Mouse (Mus musculus): Measurements from ENCODE around the gene Syt8. TPM values are rescaled to one million over a fixed set of nuclear protein-coding genes. Genes with fewer than 3 reads are reported as not detected.

The Syt8 gene
- total RNA-seq, 2 experiments from 2014 or later: not detected

DNA sequence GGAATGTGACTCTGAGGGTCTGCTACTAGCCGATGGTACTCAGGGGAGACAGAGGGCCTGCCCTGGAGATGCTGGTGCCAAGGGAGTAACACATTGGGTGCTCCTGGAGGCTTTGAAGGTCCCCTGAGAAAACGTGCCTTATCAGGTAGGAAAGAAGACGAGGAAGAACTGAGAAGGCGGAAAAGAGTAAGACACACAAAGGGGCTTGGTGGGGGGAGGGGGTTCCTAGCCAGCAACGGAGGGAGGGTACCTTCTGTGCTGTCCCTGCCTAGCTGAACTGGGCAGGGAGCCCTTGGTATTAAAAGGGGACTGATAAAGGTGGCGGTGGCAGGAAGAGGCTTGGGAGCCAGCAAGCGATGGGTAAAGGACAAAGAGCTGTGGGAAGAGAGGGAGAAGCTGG, 41.0 kb downstream of the Syt8 start:
- DNase-seq (ENCODE audit: low spot score): no peak

DNA sequence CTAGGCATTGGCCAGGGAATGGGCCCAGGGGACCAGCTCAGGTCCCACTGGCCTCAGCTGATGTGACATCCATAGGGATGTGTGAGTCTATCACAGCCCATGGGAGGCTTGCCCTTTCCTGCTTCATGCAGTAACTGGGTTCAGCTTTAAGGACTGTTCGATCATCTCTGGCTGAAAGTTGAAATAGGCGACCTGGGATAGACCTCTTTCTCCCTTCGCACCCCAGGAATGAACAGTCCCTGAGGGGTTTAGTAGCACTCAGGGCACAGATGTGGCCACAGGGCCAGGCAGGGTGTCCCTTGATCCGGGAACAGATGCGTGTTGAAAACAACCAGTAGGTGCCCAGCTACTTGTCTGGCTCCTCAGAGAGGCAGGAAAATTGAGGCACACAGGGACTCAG, 41.6 kb downstream of the Syt8 start:
- no peak for DNase-seq (ENCODE audit: low spot score)

DNA sequence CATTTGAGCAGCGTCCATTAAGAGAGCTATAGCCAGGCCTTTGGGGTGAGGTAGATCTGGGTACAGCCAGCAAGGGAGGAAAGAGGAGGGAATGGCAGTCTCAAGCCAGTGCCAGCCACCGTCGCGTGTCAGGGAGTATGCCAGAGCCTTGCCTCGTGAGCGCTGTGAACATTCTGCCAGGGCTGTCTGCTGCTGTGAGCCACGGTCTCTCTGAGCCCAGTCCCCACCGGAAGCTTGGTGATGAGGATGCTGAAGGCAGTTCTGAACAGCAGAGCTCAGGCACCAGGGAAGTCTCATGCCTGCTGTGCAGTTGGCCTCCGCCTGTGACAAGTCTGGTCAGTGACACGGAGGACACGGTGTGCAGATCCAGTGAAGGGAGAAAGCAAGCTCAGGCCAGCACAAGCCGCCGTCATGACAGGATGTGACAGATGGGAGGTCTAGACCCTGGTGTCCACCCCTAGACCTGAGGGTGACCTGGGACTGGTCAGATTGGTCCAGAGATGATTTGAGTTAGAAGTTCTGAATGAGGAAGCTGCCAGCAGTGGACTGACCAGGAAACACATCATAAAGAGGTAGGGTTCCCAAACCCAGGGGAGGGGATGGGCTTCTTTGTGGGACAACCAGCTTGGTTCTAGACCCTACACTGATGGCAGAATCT, 42.3 kb downstream of the Syt8 start:
- no peak for DNase-seq (ENCODE audit: low spot score)

DNA sequence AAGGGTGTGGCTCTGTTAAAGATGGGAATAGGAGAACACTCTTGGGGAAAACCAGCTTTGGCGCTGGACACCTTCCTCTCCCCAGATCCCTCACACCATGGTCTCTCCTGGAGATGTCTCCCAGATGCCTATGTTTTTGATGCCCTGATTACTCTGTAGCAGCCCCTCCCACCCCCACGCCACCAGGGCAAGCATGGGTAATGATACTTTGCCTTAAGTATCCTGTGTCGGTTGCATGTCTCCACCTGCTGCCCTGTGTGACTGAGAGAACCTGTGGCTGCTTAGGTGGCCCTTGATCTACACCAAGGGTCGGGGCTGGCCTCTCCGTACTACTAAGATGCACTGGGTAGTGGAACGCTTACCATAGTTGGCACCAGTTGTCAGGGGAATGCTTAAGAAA, 43.4 kb downstream of the Syt8 start:
- DNase-seq (ENCODE audit: low spot score): no peak

DNA sequence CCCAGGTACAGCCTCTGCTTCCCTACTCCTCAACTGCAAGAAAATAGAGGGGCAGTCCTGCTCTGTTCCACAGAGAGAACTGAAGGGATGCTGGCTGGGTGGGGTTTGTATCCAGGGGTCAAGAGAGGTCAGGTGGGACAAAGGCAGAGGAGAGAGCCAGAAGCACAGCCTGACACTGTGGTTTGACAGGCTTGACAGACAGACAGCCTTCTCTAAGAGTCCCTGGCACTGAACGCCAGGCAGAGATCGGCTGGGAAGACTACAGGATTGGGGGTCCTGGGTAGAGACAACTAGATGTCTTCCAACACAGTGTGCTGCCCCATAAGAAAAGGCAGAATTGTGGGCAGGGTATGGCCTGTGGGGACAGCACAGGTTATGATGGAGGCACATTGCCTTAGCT, 43.9 kb downstream of the Syt8 start:
- DNase-seq (ENCODE audit: low spot score): no peak

DNA sequence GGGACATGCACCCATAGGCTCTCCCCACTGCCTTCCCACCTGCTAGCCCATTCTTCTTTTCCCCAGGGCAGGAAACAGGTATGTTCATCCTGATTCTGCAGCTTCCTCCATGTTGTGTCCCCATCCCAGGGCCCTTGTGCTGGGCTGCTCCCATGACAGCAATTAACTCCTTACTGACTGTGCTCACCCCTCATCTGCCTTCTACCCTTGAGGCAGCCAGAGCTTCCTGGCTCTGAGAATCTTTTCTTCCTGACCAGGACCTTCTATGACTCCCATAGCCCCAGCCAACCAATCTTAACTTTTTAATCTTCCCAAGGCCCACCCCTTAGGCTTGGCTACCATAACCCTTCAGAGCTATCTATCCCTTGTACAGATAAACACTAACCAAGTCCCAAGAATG, 44.7 kb downstream of the Syt8 start:
- no peak for DNase-seq (ENCODE audit: low spot score)

DNA sequence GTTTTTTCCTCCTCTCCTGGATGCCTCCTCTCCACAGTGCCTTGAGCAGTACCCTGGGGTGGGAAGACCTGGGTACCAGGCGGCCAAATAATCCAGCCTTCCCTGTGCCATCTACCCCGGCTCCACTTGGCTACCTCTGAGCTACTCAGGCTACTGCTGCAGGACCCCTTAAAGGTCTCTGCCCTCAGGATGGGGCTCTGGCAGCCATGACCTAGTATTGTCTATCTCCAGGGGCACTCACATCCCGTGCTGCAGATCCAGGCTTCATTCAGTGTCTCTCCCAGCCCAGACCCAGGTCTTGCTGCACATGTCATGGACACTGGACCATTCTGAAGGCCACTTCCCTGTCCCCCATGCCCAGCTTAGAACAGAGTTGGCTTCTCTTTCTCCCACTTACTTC, 45.2 kb downstream of the Syt8 start:
- DNase-seq (ENCODE audit: low spot score): no peak

DNA sequence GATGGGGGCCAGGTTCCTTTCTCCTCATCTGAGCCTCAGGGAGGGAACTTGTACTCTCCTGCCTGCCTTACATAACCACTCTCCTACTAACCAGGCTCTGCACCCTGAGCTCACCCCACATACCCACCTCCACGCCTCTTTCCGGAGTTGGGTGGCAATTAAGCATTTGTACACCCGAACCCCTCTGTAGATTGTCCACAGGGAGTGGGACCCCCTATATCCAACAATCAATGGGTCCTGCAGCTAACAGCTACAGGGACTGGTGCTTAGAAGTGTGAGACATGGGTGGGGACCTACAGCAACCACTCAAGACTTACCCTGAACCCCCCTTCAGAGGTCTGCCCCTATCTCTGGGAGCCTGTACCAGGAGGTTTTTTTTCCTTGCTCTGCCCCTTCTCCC, 46.0 kb downstream of the Syt8 start:
- DNase-seq (ENCODE audit: low spot score): no peak

DNA sequence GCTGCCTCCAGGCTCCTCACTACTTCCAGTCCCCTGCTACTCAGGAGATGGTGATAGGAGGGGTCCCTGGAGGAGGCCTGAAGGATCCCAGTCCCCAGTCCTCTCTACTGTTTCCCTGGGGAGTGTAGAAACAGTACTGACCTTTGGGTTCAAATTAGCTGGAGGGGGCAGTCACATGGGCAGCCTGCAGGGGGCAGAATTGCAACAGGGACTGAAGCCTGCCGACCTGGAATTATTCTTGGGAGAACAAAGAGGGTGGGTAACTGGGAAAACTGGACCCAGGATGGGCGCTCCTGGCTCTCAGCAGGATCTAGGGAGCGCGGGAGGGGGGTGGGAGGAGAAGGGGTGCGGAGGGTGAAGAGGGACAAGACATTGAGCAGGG, 46.5 kb downstream of the Syt8 start:
- peak; percentile 87 for DNase-seq (ENCODE audit: low spot score)

DNA sequence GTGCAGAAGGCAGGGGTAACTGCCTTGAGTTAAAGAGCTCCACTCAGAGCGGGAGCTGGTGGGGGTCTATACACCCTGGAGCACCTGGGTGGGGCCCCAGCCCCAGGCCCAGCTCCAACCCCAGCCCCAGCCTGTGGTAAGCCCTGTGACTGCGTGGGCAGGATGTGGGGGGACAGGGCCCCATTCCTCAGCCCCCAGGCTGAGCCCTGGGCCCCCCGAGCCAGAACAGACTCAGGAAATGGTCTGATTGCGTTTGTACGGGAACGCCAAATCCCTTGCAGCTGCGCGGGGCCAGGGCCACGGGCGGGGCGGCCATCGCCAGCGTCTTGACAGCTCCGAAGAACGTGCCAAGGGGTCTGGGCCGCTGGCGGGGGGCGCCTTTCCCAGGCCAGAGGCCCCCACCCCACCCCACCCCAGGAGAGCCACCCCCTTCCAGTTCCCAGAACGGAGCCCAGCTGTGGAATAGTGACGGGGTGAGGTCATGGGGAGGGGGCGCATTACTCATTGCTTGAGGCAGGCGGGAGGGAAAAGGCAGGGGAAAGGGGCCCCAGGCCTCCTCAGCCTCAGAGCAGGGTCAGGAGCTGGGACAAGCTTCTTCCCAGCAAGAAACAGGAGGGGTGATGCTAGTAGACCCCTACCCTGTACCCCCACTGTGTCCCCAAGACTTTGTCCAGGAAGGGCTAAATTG, 47.1 kb downstream of the Syt8 start:
- peak; percentile 69 for DNase-seq (ENCODE audit: low spot score)

DNA sequence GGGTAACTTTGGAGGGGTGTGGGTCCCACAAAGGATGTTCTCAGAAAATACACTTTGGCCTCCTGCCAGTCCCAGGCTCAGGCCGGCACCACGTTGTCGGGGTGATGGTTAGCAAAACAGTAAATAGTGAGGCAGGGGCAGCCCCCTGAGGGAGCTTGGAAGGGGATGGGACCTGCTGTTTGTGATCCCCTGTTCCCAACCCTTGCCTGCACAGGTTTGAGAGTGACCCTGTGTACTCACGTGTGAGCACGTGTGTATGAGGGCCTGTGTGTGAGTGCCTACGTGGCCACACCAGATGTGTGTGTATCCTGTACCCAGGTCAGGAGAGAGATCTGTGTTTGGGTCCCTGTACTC, 47.6 kb downstream of the Syt8 start:
- no peak for DNase-seq (ENCODE audit: low spot score)

DNA sequence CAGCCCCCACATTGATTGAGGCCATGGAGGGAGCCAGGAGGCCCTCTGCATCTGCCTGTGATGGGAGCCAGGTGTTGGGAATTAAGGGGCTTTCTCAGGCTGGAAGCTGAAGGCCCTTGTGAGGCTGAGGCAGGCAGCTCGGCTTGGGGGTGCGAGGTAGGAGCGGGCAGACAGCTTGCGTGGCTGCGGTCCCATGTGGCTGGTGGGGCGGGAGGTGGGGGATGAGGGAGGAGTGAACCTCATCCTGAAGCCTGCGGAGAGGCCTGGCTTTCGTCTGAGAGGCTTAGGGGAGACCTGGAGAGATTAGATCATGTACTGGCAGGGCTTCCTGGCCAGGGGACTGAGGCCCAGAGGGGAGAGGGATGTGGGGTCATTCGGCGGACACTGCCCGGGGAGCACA, 48.5 kb downstream of the Syt8 start:
- DNase-seq (ENCODE audit: low spot score): peak; percentile 62

DNA sequence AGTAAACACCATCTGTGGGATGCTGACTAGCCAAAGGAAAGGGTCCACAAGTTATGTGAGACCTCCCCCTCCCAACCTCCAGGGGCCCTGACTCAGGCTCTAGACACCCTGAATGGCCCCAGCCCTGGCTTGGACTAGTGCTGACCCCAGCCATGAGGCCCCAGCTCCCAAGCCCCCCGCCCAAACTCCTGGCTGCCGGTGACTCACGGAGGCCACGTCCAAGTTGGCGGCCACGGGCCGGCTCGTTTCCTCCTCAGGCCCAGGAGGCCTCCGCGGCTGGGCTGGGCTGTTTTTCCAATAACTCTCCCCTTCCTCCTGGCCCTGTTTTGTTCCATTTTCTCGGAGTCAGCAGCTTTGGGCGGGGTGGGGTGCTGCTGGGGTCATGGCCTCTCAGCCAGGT, 50.1 kb downstream of the Syt8 start:
- DNase-seq (ENCODE audit: low spot score): peak; percentile 78

DNA sequence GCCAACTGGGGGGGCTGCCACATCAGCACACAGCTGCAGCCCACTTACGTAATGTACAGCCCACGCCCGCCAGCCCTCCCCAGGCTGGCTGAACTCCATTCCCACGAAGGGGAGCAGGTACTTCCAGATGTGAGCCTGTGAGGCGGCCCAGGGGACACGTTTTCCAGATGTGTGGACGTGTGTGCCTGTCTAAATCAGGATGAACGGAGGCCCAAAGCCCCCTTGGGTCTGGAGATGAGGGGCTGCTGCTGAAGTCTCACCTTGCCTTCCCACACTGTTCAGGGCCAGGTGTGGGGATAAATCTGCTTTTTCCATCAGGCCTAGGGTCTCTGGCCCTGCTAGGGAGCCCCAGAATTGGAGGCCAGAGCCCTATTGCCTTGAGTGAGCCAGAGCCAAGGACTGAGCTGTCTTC, 52.1 kb downstream of the Syt8 start:
- no peak for DNase-seq (ENCODE audit: low spot score)

DNA sequence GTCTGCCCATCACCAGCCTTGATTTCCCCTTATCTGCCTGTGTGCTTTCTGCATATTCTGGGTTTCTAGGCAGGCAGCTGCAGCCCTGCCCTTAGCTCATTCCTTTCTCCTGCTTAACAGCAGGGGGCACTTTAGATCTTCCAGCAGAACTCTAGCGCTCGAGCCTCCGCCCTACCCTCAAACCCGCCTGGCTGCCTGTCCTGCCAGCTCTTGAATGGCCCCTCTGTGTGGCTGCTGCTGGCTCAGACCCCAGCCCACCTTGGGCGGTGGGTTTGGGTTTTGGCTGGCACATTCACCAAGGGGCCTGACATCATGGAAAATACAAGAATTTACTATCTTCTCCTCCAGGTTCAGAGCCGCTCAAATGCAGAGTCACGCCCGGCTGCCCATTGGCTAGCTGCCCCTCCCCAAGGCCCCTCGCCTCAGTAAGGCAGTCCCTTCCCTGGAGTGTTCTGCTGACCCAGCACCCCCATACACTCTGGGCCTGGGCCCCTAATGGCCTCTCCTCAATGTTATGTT, 52.8 kb downstream of the Syt8 start:
- DNase-seq (ENCODE audit: low spot score): no peak

DNA sequence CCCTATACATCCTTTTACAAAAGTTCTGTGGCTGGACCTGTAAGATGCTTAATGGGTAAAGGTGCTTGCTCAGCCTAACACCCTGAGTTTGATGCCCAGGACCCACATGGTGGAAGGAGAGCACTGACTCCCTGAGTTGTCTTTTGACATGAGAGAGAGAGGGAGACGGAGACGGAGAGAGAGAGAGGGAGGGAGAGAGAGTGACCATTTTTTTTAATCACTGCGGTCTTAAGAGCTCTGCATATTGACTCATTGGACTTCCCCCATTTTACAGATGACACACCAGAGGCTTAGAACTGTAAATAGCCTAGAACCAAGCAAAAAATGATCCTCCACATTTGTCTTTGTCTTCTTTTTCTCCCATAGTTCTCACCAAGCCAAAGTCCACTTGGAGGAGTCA, 53.4 kb downstream of the Syt8 start:
- no peak for DNase-seq (ENCODE audit: low spot score)

Other genes starting within 250 kb of the Syt8 start
- gene Gm10153, start 244.5 kb upstream of the Syt8 start, total RNA-seq (2021): not detected
- gene Krtap5-3, start 233.5 kb upstream of the Syt8 start, total RNA-seq (2021): not detected
- not detected for gene Gm7579, start 223.0 kb upstream of the Syt8 start, total RNA-seq (2021)
- gene Krtap5-5, start 204.9 kb upstream of the Syt8 start, total RNA-seq (2021): not detected
- gene Gm40460, start 193.8 kb upstream of the Syt8 start, total RNA-seq (2021): not detected
- not detected for gene Gm2431, start 176.5 kb upstream of the Syt8 start, total RNA-seq (2021)
- gene Gm4559, start 160.5 kb upstream of the Syt8 start, total RNA-seq (2021): not detected
- gene Krtap5-1, start 137.7 kb upstream of the Syt8 start, total RNA-seq (2021): not detected
- not detected for gene Krtap5-4, start 131.3 kb upstream of the Syt8 start, total RNA-seq (2021)
- 1 to 10 TPM; 3.2 to 5.0 TPM for gene Ifitm10, start 61.1 kb upstream of the Syt8 start, total RNA-seq (2021)
- 1 to 10 TPM; 1.1 to 2.4 TPM for gene Gm49369, start 52.2 kb upstream of the Syt8 start, total RNA-seq (2021)
- gene Ctsd, start 46.8 kb upstream of the Syt8 start, total RNA-seq (2021): 100 to 1,000 TPM; 445 to 450 TPM
- over 10,000 TPM; 19,257 to 20,060 TPM for gene Tnni2, start 7.0 kb downstream of the Syt8 start, total RNA-seq (2021)
- gene Lsp1, start 26.0 kb downstream of the Syt8 start, total RNA-seq (2021): 10 to 100 TPM; 30.3 to 38.4 TPM
- over 10,000 TPM; 35,269 to 35,976 TPM for gene Tnnt3, start 64.0 kb downstream of the Syt8 start, total RNA-seq (2021)
- 1 to 10 TPM; 1.7 to 1.9 TPM for gene Mrpl23, start 97.8 kb downstream of the Syt8 start, total RNA-seq (2021)
- gene Igf2, start 232.0 kb downstream of the Syt8 start, total RNA-seq (2021): 10 to 100 TPM; 20.0 to 29.0 TPM
- not detected for gene Gm49394, start 235.1 kb downstream of the Syt8 start, total RNA-seq (2021)

Data from gastrocnemius, adult 18-20 months (tissue).